Mouse (Mus musculus): Measurements from ENCODE around the gene Cpsf4l. TPM values are rescaled to one million over a fixed set of nuclear protein-coding genes. Genes with fewer than 3 reads are reported as not detected.
A peak's percentile ranks its signal among the peaks of the same experiment; 100 is the strongest.

The Cpsf4l gene
- polyA plus RNA-seq, 1 experiment from 2014 or later = 0.25 TPM

DNA sequence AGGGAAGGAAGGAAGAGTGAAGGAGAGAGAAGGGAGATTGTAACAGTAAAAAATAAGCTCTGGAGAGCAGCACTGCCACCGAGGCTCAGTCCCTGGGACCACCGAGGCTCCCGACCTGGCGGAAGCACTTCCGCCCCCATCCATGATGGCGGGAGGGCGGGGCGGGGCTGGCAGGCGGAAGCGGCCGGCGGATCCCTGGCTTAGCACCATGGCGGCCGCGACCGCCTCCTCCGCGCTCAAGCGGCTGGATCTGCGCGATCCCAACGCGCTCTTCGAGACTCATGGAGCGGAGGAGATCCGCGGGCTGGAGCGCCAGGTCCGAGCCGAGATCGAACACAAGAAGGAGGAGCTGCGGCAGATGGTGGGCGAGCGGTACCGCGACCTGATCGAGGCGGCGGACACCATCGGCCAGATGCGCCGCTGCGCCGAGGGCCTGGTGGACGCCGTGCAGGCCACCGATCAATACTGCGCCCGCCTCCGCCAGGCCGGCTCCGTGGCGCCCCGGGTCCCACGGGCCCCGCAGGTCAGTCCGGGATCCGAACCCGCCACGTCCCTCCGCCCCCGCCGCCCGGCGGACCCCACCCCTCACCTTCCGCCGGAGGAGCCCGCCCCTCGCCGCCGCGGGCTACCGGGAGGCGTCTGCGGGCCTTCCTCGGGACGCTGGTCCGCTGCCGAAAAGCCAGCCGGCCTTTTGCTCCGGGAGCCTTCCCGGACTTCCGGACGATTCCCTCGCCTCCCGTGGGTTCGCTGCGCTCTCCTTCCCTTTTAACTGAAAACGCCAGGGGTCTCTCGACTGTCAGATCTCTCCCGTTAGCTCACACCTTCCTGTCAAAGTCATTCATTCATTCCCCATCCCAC lies 60.2 kb downstream of the Cpsf4l start, which contains the start of gene Slc39a11:
Slc39a11 (minus strand) TSS at position 727 of the 858 bp plus-strand sequence.
- H3K9me3 ChIP-seq (replicated peaks; ENCODE audit: control insufficient read depth, low read length, poor library complexity, severe bottlenecking) = no peaks in the 10 kb centered on the region
- H3K4me3 ChIP-seq (ENCODE audit: low read depth, low read length) = peak within 1 kb of the TSS; percentile 90
- H3K27ac ChIP-seq (ENCODE audit: low read length) = peak within 1 kb of the TSS; percentile 90
- peak within 1 kb of the TSS; percentile 69 for H3K4me2 ChIP-seq (ENCODE audit: low read length)
- under 1% methylated on average over 91 of the region's 91 CpGs for WGBS
- H3K4me1 ChIP-seq (ENCODE audit: control insufficient read depth, insufficient read depth, low read length) = peaks cover 14% of the 10 kb centered on the region
- H3K36me3 ChIP-seq (ENCODE audit: control insufficient read depth, insufficient read depth, low read length) = peaks cover 18% of the 10 kb centered on the region
- peak within 1 kb of the TSS; percentile 95 for H3K9ac ChIP-seq (ENCODE audit: low read depth, low read length)
- H3K27me3 ChIP-seq (ENCODE audit: control insufficient read depth, insufficient read depth, low read depth, low read length) = no peaks in the 10 kb centered on the region
- peak; percentile 85 for ATAC-seq

DNA sequence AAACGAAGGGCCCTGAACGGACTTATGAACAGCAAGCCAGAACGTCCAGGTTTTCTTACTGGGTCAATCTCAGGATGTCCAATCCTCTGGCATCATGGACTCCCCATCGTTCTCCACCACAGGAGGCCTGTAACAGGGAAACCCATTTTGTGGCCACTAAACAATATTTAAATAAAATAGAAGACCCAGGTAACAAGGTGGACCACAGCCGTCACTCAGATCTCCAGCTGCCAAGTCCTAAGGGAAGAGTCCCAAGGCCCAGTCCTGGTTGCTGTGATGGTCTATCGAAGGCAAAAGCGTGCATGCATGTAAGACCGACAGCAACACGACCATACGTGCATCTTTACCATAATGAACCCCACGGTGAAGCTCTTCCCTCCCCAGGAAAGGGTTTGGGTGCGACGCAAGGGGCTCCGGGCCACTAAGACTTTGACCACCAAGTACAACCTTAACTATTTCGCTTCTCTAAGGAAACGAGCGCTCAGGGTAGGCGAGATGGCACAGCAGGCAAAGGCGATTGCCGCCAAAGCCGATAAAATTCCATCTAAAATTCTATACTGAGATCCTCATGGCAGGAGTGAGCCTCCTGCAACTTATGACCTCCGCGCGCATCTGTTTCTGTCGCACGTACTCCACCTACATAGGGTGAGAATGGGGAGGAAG lies 61.0 kb downstream of the Cpsf4l start, which contains the start of gene Cog1:
Cog1 (plus strand) TSS at position 480 of the 663 bp plus-strand sequence.
- H3K9me3 ChIP-seq (replicated peaks; ENCODE audit: control insufficient read depth, low read length, poor library complexity, severe bottlenecking) = no peaks in the 10 kb centered on the region
- H3K4me1 ChIP-seq (ENCODE audit: control insufficient read depth, insufficient read depth, low read length) = peaks cover 14% of the 10 kb centered on the region
- peak within 1 kb of the TSS; percentile 95 for H3K9ac ChIP-seq (ENCODE audit: low read depth, low read length)
- H3K36me3 ChIP-seq (ENCODE audit: control insufficient read depth, insufficient read depth, low read length) = peaks cover 10% of the 10 kb centered on the region
- ATAC-seq = no peak
- peak within 1 kb of the TSS; percentile 90 for H3K4me3 ChIP-seq (ENCODE audit: low read depth, low read length)
- peak within 1 kb of the TSS; percentile 69 for H3K4me2 ChIP-seq (ENCODE audit: low read length)
- no peaks in the 10 kb centered on the region for H3K27me3 ChIP-seq (ENCODE audit: control insufficient read depth, insufficient read depth, low read depth, low read length)
- WGBS = 42% methylated on average over 26 of the region's 26 CpGs
- peak within 1 kb of the TSS; percentile 90 for H3K27ac ChIP-seq (ENCODE audit: low read length)

Other genes with a start within 250 kb of the Cpsf4l start
- gene Sstr2, start 90.7 kb downstream of the Cpsf4l start, polyA plus RNA-seq (2015; fragmentation: Nextera tagmentation; extraction: Ambion mirVana) = 15.5 and 17.3 TPM in 2 replicates
- gene Cog1, start 60.8 kb downstream of the Cpsf4l start, polyA plus RNA-seq (2015; fragmentation: Nextera tagmentation; extraction: Ambion mirVana) = 32.4 and 36.3 TPM in 2 replicates
- 37.6 and 38.5 TPM in 2 replicates for gene Slc39a11, start 59.9 kb downstream of the Cpsf4l start, polyA plus RNA-seq (2015; fragmentation: Nextera tagmentation; extraction: Ambion mirVana)
- 37.4 and 37.9 TPM in 2 replicates for gene Fam104a, start 25.9 kb downstream of the Cpsf4l start, polyA plus RNA-seq (2015; fragmentation: Nextera tagmentation; extraction: Ambion mirVana)
- gene D11Wsu47e, start 25.6 kb downstream of the Cpsf4l start, polyA plus RNA-seq (2015; fragmentation: Nextera tagmentation; extraction: Ambion mirVana) = 24.5 and 25.8 TPM in 2 replicates
- gene Cdc42ep4, start 41.9 kb upstream of the Cpsf4l start, polyA plus RNA-seq (2015; fragmentation: Nextera tagmentation; extraction: Ambion mirVana) = 73.2 and 75.0 TPM in 2 replicates

Measured in midbrain, embryonic 16.5 days (tissue).